Comparison of ENCODE assay signal across 8 mouse cellular contexts in genomic region chr6:108772913-108773312, GRCm38 (mm10). TPM values are rescaled to one million over a fixed set of nuclear protein-coding genes. Genes with fewer than 3 reads are reported as not detected.
DNase-seq lines count a peak whose midpoint lies in the region; ATAC-seq and TF ChIP-seq lines count a peak whose summit lies in the region.

No protein-coding gene starts in this region.

- H3K9me3 ChIP-seq in heart, embryonic 10.5 days: no peaks in the 10 kb centered on the region
- H3K9me3 ChIP-seq in liver, postnatal 0 days (ENCODE audit: low read length): no peaks in the 10 kb centered on the region

- TF ChIP-seq POLR2A in embryonic fibroblast, embryonic 13.5 days (IDR thresholded peaks at IDR 0.05; ENCODE audit: low read depth, low read length): no peak

- H3K4me2 ChIP-seq in liver, postnatal 0 days (ENCODE audit: low read depth, low read length): no peak overlapping the region

- H3K27ac ChIP-seq in embryonic fibroblast, embryonic 13.5 days (ENCODE audit: insufficient read depth, low read length): no peak overlapping the region
- no peak overlapping the region for H3K27ac ChIP-seq in heart, embryonic 10.5 days
- 0 out of 2 replicates have a peak overlapping the region, but pooled peaks have one; percentile 44 for H3K27ac ChIP-seq in liver, postnatal 0 days (ENCODE audit: low read depth)

- H3K4me3 ChIP-seq in embryonic fibroblast, embryonic 13.5 days (ENCODE audit: insufficient read depth, low read length): no peak overlapping the region
- no peak overlapping the region for H3K4me3 ChIP-seq in heart, embryonic 10.5 days
- H3K4me3 ChIP-seq in liver, postnatal 0 days (ENCODE audit: low read depth, low read length): no peak overlapping the region

- no peak overlapping the region for H3K9ac ChIP-seq in liver, postnatal 0 days (replicated peaks)

- H3K36me3 ChIP-seq in heart, embryonic 10.5 days: no peaks in the 10 kb centered on the region
- H3K36me3 ChIP-seq in liver, postnatal 0 days (replicated peaks; ENCODE audit: insufficient read depth, low read length): no peaks in the 10 kb centered on the region

- ATAC-seq in CD4-positive, CD25-positive, alpha-beta regulatory T cell, adult 4 months: peak; percentile 98
- ATAC-seq in liver, postnatal 0 days: peak; percentile 77
- peak; percentile 92 for ATAC-seq in neutrophil, adult 5-6 weeks (ENCODE audit: extremely low read depth, insufficient number of reproducible peaks, low FRiP score, poor library complexity, severe bottlenecking)

- WGBS in heart, embryonic 10.5 days: 16% methylated on average over 9 of the region's 9 CpGs
- 12% methylated on average over 9 of the region's 9 CpGs for WGBS in liver, postnatal 0 days (ENCODE audit: insufficient replicate concordance)

- H3K27me3 ChIP-seq in heart, embryonic 10.5 days (ENCODE audit: insufficient read depth, poor library complexity, severe bottlenecking): no peaks in the 10 kb centered on the region
- H3K27me3 ChIP-seq in liver, postnatal 0 days (ENCODE audit: insufficient read depth, low read length): no peaks in the 10 kb centered on the region

- H3K4me1 ChIP-seq in embryonic fibroblast, embryonic 13.5 days (ENCODE audit: control insufficient read depth, insufficient read depth, low read length): no peaks in the 10 kb centered on the region
- H3K4me1 ChIP-seq in heart, embryonic 10.5 days: no peaks in the 10 kb centered on the region
- no peaks in the 10 kb centered on the region for H3K4me1 ChIP-seq in liver, postnatal 0 days (ENCODE audit: insufficient read depth)

- TF ChIP-seq CTCF in embryonic fibroblast, embryonic 13.5 days (IDR thresholded peaks at IDR 0.05; ENCODE audit: borderline replicate concordance, insufficient read depth, low read length): peak; percentile 91; the same call in 1 of the 2 replicates
- TF ChIP-seq CTCF in liver, postnatal 0 days (IDR thresholded peaks at IDR 0.05; ENCODE audit: low read depth): peak; percentile 94

- DNase-seq in adrenal gland, postnatal 4 days (ENCODE audit: low spot score in 2 of 2): peak; percentile 55 to 73
- peak; percentile 79 for DNase-seq in heart, embryonic 10.5 days (ENCODE audit: low spot score)
- DNase-seq in kidney, postnatal 14 days: peak; percentile 86
- peak; percentile 85 for DNase-seq in liver, postnatal 0 days
- DNase-seq in thymus, adult 18-20 months: peak; percentile 44 to 53

- TF ChIP-seq EP300 in liver, postnatal 0 days (IDR thresholded peaks at IDR 0.05; ENCODE audit: low read depth): no peak

RNA-seq across cellular contexts. Expression of gene Arl8b, which starts 10.0 kb away (rescaled TPM):
- polyA plus RNA-seq in CD4-positive, CD25-positive, alpha-beta regulatory T cell, adult 4 months (2017; shearing (Covaris generic)): 10 to 100 TPM; 36.0 to 36.2 TPM
- total RNA-seq in adrenal gland, postnatal 4 days (2021): 10 to 100 TPM; 91.3 to 92.5 TPM
- polyA plus RNA-seq in embryonic fibroblast, embryonic 13.5 days (2011; ENCODE audit: insufficient read length, low read depth, missing spikeins): 123 and 164 TPM in 2 replicates
- polyA plus RNA-seq in heart, embryonic 10.5 days (2016; fragmentation: Nextera tagmentation; extraction: Ambion mirVana): 62.6 and 65.8 TPM in 2 replicates
- 33.2 and 34.5 TPM in 2 replicates for polyA plus RNA-seq in liver, postnatal 0 days (2015; fragmentation: Nextera tagmentation; extraction: Ambion mirVana)
- 28.7 and 36.4 TPM in 2 replicates for total RNA-seq in neutrophil, adult 5-6 weeks (2017)

RNA-seq across cellular contexts. Expression of gene Edem1, which starts 55.5 kb away (rescaled TPM):
- 10 to 100 TPM; 37.2 to 45.8 TPM for polyA plus RNA-seq in CD4-positive, CD25-positive, alpha-beta regulatory T cell, adult 4 months (2017; shearing (Covaris generic))
- total RNA-seq in adrenal gland, postnatal 4 days (2021): 10 to 100 TPM; 40.1 to 41.1 TPM
- polyA plus RNA-seq in embryonic fibroblast, embryonic 13.5 days (2011; ENCODE audit: insufficient read length, low read depth, missing spikeins): 107 and 120 TPM in 2 replicates
- polyA plus RNA-seq in heart, embryonic 10.5 days (2016; fragmentation: Nextera tagmentation; extraction: Ambion mirVana): 16.1 and 21.9 TPM in 2 replicates
- polyA plus RNA-seq in liver, postnatal 0 days (2015; fragmentation: Nextera tagmentation; extraction: Ambion mirVana): 23.1 and 25.7 TPM in 2 replicates
- 83.6 and 88.1 TPM in 2 replicates for total RNA-seq in neutrophil, adult 5-6 weeks (2017)
